Mouse (Mus musculus): ENCODE results near the gene Pcnt.

- no peak for TF ChIP-seq CTCF (IDR thresholded peaks at IDR 0.05)
- TF ChIP-seq EP300 (IDR thresholded peaks at IDR 0.05): no peak
Measured at GRCm38 (mm10) chr10:76345540-76345902, 97.1 kb downstream of the Pcnt start.

Data from lung, postnatal 0 days (tissue).